Mouse (Mus musculus): ENCODE measurements around the gene Ddx59.

The Ddx59 gene

GRCm38 (mm10) chr1:136414798-136415755 is at the start of gene Ddx59:
TSS of gene Ddx59 (plus strand) at chr1:136415271.
- peak; percentile 94 for DNase-seq

GRCm38 (mm10) chr1:136365986-136366385 is 49.1 kb upstream of the Ddx59 start:
- DNase-seq: no peak

GRCm38 (mm10) chr1:136379261-136379660 is 35.8 kb upstream of the Ddx59 start:
- DNase-seq: no peak

- DNase-seq: no peak
These were observed 34.9 kb upstream of the Ddx59 start for GRCm38 (mm10) chr1:136380161-136380560.

- DNase-seq: no peak
These were observed 34.5 kb upstream of the Ddx59 start for GRCm38 (mm10) chr1:136380606-136381005.

- DNase-seq: no peak
These were observed 33.9 kb upstream of the Ddx59 start for GRCm38 (mm10) chr1:136381169-136381568.

GRCm38 (mm10) chr1:136381583-136381982 is 33.5 kb upstream of the Ddx59 start:
- no peak for DNase-seq

GRCm38 (mm10) chr1:136386914-136387313 is 28.2 kb upstream of the Ddx59 start:
- DNase-seq: peak; percentile 29

GRCm38 (mm10) chr1:136394506-136394905 is 20.6 kb upstream of the Ddx59 start:
- DNase-seq: peak; percentile 70

- no peak for DNase-seq
These were observed 20.0 kb upstream of the Ddx59 start for GRCm38 (mm10) chr1:136395073-136395472.

- no peak for DNase-seq
These were observed 13.8 kb upstream of the Ddx59 start for GRCm38 (mm10) chr1:136401281-136401680.

- no peak for DNase-seq
These were observed 5.4 kb upstream of the Ddx59 start for GRCm38 (mm10) chr1:136409631-136410030.

- no peak for DNase-seq
These were observed 670 bp downstream of the Ddx59 start for GRCm38 (mm10) chr1:136415756-136416126.

- DNase-seq: no peak
These were observed 3.3 kb downstream of the Ddx59 start for GRCm38 (mm10) chr1:136418393-136418792.

GRCm38 (mm10) chr1:136427166-136427969 is 12.3 kb downstream of the Ddx59 start:
- no peak for DNase-seq

- no peak for DNase-seq
These were observed 13.9 kb downstream of the Ddx59 start for GRCm38 (mm10) chr1:136428981-136429380.

- no peak for DNase-seq
These were observed 15.2 kb downstream of the Ddx59 start for GRCm38 (mm10) chr1:136430126-136430818.

- DNase-seq: no peak
These were observed 25.7 kb downstream of the Ddx59 start for GRCm38 (mm10) chr1:136440741-136441140.

- DNase-seq: no peak
These were observed 27.7 kb downstream of the Ddx59 start for GRCm38 (mm10) chr1:136442809-136443208.

GRCm38 (mm10) chr1:136444555-136445255 is 29.6 kb downstream of the Ddx59 start:
- DNase-seq: no peak

GRCm38 (mm10) chr1:136446933-136447332 is 31.9 kb downstream of the Ddx59 start:
- DNase-seq: no peak

- no peak for DNase-seq
These were observed 32.3 kb downstream of the Ddx59 start for GRCm38 (mm10) chr1:136447338-136447737.

Measured in embryo, embryonic 11 days (tissue).